Mouse (Mus musculus) urinary bladder, adult 18-20 months (tissue): ENCODE data around the gene Lat.

Experiments
- DNase-seq, 2 experiments: peaks; one replicate each; pipeline ENCODE4 v3.0.0; 2022; ENCODE audit warnings: low spot score in 2 of 2, mixed read lengths in 2 of 2

Lat gene

DNA sequence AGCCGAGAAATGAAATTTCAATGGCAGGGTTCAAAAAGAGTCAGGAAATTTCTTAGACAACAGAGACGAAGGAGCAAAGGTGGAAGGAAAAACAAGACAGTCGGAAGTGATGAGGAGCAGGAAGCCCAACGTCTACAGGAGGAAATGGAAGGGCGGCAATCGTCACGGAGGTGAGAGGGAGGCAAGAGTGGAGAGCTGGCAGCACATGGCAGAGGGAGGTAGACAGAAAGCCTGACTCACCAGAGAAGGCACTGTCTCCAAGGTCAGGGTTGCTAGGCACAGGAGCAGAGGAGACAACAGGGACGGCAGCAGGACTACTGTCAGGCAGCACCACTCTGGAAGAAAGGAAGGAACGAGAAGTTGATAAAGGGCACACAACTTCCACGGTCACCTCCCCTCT is 1.7 kb downstream of the Lat start:
- no peak for DNase-seq

DNA sequence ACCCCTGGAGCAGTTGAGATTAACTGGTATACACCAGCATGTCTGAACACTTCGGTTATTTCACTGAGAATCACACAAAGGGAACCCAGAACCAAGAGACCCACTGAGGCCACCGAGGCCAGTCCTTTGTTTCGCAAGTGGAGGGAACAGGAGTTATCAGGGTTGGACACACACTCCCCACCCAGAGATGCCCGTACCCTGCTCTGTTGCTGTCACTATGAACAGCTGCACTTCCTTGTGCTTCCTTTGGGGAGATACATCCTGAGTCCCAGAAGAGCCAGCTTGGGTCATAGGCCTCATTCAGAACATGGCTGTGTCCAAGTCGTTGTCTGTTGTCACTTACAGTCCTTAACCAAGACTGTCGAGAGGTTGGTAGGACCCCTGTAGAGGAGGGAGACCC is 6.3 kb downstream of the Lat start:
- DNase-seq: no peak

DNA sequence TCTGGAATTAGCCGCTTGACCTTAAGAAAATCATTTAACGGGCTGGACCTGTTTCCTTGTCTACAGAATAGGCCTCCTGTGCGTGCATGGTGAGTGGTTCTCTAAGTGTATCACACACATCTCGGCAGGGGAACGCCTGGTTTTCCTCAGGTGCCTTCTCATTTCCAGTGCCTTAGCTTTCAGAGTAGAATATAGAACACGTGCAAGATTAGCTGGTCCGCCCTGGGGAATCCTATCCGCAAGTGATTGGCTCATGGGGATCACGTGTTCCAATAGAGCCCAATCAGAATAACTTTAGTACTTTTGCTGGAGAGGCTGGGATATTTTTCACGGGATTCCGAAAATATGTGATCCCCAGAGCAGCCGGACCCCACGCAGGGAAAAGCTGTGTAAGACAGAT is 10.3 kb downstream of the Lat start:
- DNase-seq: no peak

DNA sequence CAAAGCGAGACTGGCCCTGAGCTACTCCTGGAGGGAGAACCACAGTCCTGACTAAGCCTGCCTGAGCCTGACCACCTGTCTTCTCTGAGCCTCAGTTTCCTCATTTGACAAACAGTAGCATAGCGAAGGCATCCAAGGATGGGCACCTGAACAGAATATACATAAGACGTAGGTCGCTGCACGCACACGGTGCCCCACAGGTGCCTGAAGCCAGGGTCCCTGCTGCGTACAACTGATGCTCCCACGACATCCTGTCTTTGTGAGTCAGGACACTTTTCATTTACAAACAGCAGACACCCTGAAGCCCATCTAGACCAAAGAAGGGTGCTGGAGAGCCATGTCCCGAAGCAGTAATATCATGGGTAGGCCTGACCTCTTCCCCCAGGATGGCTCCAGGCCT is 11.0 kb downstream of the Lat start:
- DNase-seq: no peak

DNA sequence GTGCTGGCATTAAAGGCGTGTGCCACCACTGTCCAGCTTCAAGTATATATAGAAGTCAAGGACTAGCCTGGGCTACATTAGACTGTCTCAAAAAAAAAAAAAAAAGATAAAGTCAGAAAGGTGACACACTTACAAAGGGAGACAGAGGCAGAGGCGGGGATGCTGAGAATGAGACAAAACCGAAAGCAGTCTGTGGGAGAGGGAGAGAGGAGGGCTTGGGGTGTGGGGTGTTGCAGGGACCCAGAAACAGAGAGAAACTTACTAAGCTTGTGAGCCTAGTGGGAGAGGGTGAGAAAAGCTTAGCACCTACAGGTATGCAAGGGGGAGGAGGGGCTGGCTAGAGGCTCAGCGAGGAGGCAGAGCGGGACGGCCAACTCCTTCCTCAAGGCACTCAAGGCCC is 11.5 kb downstream of the Lat start:
- no peak for DNase-seq

DNA sequence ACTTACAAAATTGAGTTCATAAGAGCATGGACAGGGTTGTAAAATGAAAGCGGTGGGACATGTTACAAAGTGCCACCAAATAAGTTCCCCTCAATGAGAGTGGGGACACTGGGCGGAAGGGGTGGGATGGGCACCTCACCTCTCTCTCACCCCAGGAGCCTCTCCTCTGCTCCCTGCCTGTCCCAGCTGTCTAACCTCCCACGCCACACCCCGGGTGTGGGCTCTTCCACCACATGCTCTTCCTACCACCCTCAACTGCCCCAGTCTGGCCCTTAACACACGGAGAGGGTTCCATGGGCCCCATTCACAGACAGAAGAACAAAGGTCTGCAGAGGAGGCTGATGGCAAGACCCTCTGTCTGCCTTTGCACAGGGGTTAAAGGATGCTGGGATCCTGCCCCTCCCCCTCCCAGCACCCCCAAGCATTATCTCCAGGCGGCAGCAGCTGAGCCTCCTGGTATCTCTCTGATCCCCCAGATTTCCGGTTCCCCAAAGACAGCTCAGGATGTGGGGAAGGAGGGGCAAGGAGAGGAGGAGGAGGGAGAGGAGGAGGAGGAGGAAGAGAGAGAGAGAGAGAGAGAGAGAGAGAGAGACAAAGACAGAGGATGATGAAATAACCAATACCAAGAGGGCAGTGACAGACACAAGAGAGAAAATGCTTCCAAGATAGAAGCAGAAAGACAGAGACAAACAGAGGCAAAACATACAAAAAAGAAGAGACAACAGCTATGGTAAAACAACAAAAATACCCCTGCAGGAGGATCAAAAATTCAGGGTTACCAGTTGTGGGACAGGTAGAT is 12.4 kb downstream of the Lat start:
- no peak for DNase-seq

DNA sequence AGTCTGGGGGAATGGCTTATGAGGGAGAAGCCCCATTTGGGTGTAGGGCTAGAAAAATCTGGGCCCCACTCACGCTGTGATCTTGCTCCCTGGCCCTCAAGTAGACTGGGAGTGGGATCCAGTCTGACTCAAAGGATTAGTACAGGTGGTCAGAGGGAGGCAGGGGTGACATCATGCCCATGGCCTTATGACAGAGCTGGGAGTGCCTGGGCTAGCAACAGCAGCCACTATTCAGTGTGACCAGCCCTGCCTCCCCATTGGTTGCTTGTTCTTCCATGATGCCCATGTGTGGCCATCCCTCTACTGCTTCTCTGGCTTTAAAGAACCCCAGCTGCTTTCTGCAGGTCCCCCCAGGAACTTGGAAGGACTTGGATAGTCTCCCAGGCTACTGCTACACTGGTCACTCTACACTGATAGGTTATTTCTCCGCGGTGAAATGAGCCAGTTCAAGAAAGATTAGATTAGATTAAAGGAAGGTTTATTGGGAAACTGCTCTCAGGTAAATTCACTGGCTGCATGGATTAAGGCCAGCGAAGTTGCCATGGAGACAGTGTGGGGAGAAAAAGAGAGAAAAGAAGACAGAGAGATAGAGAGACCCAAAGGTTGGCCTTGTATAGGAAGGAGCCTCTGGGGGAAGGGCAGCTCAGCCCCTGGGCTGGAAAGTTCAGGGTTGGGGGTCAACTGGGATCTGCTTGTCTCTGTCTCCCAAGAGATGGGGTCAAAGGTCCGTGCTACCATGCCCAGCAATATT is 13.3 kb downstream of the Lat start:
- no peak for DNase-seq

DNA sequence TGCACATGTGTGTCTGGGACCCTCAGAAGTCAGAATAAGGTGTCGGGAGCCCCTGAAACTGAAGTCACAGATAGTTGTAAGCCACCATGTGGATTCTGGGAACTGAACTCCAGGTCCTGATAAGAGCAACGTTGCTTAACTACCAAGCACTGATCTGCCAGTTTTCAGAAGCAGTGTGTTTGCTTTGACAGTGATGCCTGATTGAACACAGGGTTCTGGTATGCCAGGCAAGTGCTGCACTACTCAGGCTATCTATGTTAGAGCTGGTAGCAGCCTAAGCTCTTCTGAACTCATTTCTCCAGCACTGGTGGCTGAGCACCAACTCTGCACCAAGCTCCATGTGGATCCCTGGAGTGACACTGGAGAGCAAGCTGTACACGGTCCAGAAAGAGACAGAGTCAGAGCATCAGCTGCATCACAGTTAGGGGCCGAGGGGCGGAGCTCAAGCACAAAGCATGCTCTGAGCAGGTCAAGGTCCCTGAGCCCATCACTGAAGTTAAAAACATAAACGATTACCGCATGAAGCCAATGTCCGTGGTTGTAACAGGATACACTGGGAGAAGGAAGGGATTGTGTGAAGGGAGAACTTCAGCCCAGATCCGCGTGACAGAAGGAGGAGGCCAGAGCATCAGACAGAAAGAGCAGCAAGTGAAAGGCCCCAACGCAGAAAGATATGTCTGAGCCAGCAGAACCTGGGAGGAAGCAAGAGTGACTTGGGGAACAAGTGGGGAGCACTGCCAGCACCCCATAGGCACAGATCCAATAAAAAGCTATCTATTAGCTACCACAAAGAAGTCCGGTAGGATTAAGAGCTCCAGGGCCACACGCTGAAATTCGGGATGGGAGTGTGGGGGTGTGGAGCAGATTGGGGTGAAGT is 14.4 kb downstream of the Lat start:
- no peak for DNase-seq

DNA sequence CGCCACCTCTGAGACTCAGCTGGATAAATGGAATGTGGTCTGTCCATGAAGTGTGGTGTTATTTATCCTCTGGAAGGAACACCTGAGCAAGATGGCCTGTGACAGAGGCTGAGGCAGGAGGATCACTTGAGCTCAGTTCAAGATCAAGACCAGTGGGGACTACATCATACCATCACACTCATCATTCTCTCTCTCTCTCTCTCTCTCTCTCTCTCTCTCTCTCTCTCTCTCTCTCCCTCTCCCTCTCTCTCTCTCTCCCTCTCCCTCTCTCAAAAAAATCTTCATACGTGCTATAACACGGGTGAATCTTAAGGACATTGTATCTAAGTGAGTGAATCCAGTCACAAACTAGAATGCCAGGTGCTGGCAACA is 15.4 kb downstream of the Lat start:
- DNase-seq: no peak

DNA sequence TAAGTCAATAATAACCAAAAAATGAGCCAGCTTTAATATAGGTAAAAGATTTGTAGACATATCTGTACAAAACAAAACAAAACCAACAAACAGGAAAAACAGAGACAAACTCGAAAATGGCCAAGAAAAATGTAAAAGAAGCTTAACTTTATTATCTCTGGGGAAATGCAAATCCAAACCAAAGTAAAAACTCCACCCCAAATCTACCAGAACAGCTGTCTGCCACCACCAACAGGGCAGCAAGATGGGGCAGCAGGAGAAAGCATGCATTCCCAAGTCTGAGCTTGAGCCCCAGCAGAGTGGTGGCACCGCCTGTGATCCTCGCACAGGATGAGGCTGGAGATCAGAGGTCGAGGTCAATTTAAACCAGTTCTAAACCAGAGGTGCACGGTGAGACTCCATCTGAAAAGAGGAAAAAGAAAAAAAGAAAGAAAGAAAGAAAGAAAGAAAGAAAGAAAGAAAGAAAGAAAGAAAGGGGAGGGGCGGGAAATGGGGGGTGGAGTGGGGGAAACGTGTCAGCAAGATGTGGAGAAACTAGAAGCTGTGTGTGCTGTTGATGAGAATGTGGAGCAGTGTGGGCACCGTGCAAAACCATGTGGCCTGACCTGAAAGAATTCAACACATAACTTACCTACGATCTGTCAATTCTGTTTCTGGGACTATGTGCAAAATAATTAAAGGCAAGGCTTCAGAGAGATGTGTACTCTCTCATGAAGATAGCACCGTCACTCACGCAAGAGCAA is 15.9 kb downstream of the Lat start:
- no peak for DNase-seq

DNA sequence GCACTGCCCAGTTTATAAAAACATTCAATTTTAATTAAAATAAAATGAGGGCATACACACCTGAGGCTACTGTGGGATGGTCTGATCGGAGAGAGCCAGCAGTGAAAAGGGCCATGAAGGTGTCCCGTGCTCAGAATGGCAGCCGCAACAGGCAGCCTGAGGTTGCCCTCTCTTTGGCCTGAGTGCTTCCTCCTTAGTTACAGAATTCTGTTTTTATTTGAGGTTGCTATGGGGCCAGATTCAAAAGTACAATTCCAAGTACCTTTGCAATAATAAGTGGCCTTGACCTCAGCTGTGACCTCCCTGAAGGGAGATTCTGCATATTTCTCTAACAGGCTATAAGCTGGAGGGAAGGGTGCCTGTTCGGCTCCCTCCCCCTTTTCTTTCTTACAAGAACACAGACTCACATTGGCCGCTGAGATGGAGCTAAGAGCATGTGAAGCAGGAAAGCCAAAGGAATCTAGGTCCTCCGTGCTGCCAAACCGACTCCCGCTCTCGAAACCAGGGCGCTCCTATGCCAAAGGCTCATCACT is 17.9 kb downstream of the Lat start:
- no peak for DNase-seq

DNA sequence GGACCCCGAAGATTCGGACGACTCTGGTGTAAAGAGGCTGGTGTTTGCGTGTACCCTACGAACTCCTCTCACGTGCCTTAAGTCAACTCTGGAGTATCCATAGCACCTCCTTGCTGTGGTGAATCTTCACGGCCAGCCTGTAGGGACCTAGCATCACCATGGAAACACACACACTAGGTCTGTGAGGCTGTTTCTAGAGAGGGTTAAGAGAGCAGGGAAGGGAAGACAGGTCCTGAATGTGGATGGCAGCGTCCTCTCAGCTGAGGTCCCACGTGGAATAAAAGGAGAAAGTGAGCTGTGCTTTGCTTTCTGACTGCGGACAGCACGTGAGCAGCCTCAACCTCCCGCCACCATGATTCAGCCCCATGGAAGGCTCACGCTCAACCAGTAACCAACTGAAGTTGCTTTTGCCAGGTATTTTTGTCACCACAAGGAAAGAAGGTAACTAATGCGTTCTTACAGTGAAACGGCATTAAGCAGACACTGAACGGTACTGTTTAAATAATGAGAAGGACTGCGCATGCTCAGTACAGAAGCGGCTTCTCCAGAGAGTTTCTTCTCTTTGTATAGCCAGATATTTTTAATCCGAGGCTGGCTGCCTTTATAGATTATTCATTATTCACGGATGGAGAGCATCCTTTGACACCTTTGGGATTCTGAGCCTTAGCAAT is 18.5 kb downstream of the Lat start:
- no peak for DNase-seq

DNA sequence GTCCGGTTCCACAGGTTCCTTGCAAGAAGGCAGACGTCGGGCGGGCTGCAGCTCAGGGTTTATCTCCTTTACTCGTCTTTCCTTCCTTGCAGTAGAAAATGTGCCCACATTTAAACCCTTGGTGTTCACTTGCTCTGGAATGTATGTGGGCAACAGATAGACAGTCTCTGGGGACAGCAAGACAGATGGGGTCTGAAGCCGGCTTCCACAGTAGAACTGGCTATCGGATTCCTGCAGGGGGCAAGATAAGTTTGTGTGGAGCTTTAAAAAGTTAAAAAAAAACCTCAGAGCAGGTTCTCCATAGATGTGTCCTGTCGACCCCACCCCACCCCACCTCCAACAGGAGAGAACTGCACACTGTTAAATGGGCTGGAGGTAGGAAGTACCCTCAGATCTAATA is 21.1 kb downstream of the Lat start:
- no peak for DNase-seq

DNA sequence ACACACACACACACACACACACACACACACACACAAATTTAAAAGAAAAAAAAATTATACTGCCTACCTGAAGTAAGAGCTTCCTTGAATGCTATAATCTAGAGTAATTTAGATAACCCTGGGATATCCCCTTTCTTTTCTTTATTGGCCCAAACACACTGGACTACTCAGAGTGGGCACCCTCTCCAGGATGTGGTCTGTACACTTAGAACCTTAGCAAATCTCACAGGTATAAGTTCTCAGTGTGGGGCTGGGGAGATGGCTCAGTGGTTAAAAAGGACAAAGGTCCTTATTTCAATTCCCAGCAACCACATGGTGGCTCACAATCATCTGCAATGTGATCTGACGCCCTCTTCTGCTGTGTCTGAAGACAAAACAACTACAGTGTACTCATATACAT is 22.3 kb downstream of the Lat start:
- no peak for DNase-seq

DNA sequence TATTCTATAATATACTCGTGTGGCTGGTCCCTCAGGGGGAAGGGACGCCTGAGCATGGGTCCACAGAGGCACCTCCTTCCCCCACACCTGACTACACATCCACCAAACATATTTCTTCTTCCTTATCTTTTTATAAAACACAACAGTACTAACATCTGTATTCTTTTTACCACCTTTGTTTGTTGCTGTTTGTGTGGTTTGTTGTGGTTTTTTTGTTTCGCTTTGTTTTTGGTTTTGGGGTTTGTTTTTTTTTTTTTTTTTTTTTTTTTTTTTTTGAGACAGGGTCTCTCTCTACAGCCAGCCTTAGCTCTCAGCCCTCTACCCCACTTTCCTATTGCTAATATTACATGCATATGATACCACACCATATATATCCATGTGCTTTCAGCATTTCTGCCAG is 23.4 kb downstream of the Lat start:
- DNase-seq: no peak

DNA sequence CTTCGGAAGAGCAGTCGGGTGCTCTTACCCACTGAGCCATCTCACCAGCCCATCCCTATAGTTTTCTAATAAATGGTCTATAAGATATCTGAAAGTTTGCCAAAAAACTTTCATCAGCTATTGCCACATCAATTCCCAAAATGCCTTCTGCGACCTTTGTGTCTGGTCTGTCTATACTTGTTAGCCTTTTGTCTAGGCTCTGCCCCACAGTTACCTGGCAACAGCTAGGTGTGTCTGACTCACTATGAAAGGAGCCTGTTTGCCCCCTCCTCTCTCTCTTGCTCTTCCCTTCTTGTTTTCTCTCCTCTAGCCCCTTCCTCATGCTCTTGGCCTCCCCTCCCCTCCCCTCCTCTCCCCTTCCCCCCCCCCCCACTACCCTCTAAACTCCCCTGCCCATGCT is 23.8 kb downstream of the Lat start:
- DNase-seq: no peak

DNA sequence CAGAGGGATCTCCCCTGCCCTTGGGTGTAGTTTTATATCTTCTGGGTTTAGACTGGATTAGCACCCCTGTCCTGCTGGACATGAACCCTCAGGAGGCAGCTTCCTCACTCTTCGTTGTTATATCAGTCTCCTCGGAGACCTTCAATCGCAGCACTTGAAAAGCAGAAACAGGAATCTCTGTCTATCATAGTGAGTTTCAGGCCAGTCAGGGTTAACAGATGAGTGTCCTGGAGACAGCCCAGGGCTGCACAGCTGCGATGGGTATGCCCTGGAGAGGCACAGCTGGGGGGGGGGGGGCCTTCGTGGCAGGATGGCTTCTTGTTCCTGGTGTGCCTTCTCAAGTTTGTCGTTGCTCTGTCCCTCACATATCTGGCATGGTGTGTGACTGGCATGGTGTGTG is 28.5 kb downstream of the Lat start:
- DNase-seq: no peak

DNA sequence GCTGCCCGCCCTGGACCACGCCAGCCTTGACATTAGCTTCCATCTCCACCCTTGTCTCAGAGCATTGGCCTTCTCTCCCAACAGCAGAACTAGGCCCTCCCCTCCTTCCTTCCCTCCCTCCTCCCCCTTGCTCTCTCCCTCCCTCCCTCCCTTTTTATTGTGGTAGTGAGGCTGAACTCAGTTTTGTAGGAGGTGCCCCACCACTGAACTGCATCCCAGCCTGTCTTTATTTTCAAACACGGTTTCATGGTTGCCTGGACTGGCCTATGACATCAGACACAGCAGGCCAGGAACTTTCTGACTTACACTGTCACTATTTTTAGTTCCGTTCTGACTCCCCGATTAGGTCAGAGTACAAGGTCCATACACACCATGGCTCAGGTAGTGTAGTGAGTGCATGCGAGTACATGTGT is 29.2 kb downstream of the Lat start:
- no peak for DNase-seq

DNA sequence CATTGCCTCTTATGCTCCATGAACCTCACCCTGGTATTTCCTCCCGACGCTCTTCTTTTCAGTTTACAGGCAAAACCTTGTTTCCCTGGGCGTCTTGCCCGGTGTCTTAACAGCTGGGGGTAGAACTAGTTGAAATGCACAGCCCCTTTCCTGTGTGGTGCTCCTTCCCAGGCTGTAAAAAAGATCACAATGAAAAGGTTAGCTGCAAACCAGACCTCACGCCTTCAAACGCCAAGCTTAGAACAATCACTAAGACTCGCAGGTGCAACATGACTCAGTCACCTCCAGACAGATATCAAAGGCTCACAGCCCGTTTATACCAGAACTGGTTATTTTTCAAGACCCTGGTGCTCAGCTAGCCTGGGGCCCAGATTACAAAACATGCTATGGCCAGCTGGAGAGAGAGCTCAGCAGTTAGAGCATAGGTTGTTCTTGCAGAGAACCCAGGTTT is 29.8 kb downstream of the Lat start:
- DNase-seq: no peak

DNA sequence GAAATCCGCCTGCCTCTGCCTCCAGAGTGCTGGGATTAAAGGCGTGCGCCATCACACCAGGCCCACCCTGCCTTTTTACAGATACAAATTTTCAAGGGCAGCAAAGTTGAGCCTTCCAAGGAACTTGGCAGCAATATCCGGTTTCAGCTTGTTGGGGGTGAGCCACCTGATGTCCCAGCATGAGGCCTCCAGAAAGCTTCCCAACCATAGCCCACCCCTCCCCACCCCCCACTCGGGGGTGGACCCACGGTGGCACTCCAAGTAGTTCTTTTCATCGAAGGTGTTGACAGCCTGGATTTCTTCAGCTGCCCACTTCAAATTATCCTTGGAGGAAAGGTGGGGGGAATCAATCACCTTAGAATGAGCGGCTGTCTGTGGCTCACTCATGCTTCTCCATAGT is 30.5 kb downstream of the Lat start:
- no peak for DNase-seq

DNA sequence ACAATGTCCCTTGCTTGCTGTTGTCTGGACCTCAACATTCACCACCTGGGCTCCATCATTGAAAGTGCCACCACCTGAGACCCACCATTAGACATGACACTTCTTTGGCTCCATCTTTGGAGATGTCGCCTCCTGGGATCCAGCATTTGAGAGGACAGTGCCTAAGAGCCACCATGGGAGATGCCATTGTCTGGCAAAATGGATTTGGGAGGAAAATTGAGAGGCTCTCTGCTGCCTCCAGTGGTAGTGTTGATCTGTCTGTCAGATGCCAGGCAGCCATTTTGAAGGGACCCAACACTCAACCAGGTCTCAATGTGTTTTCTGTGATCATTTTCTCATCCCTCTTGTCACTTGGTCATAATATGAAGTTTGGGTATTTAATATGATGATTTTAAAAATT is 33.8 kb downstream of the Lat start:
- no peak for DNase-seq
